Mouse (Mus musculus): ENCODE data around the gene H2-DMb2. TPM values are rescaled to one million over a fixed set of nuclear protein-coding genes. Genes with fewer than 3 reads are reported as not detected.
A peak's percentile ranks its signal among the peaks of the same experiment; 100 is the strongest.

Gene H2-DMb2
- 0.16 and 0.23 TPM in 2 replicates for polyA plus RNA-seq (2016; fragmentation: Nextera tagmentation; extraction: Ambion mirVana)

GRCm38 (mm10) chr17:34143033-34143432, at the start of gene H2-DMb2:
TSS of gene H2-DMb2 (plus strand) at chr17:34143307.
- Histone ChIP-seq H3K27me3 (peaks cover 42% of the 10 kb centered on the region), H3K27ac (replicated peaks) (no peak within 1 kb of the TSS), H3K4me2 (replicated peaks) (no peak within 1 kb of the TSS), H3K9me3 (no peaks in the 10 kb centered on the region), H3K36me3 (no peaks in the 10 kb centered on the region), H3K9ac (replicated peaks) (no peak within 1 kb of the TSS), H3K4me3 (no peak within 1 kb of the TSS), H3K4me1 (peaks cover 15% of the 10 kb centered on the region)
- WGBS = 33% methylated on average over 5 of the region's 7 CpGs
- no peak for ATAC-seq (ENCODE audit: low FRiP score, low read depth)

DNA sequence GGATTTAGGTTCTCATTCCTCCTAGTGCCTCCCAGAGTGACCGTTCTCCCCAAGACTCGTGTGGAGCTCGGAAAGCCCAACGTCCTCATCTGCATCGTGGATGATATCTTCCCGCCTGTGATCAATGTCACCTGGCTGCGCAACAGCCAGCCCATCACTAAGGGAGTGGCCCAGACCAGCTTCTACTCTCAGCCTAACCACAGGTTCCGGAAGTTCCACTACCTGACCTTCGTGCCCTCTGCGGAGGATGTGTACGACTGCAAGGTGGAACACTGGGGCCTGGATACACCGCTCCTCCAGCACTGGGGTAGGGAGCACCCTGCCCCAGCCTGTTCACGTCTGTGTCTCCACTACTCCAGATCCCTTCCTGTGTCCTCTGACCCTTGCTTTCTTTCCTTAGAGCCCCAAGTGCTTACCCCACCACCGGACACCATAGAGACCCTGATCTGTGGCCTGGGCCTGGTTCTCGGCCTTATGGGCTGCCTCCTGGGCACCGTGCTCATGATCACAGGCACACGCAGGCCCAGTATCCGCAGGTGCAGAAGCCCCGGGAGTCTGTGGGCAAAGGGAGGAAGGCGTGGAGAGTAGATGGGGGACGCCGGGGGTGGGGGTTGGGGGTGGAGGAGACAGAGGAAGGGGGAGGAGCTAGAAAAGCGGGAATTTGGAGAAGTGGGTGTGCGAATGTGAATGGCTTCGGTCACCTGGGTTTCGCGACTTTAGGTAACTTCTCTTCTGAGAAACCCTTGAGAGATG, 48.6 kb upstream of the H2-DMb2 start:
- WGBS = 91% methylated on average over 27 of the region's 27 CpGs
- no peaks in the 10 kb centered on the region for H3K9me3 ChIP-seq
- no peak overlapping the region for H3K27ac ChIP-seq (replicated peaks)
- peaks cover 7% of the 10 kb centered on the region for H3K4me1 ChIP-seq
- no peak for ATAC-seq (ENCODE audit: low FRiP score, low read depth)
- H3K9ac ChIP-seq (replicated peaks) = no peak overlapping the region
- H3K36me3 ChIP-seq = no peaks in the 10 kb centered on the region
- H3K4me3 ChIP-seq = no peak overlapping the region
- no peaks in the 10 kb centered on the region for H3K27me3 ChIP-seq
- no peak overlapping the region for H3K4me2 ChIP-seq (replicated peaks)

- ATAC-seq (ENCODE audit: low FRiP score, low read depth) = no peak
- Histone ChIP-seq H3K9me3 (no peaks in the 10 kb centered on the region), H3K4me1 (peaks cover 7% of the 10 kb centered on the region), H3K36me3 (no peaks in the 10 kb centered on the region), H3K9ac (replicated peaks) (no peak overlapping the region), H3K27me3 (0 out of 2 replicates have a peak, but pooled peaks cover 5% of the 10 kb centered on the region), H3K27ac (replicated peaks) (no peak overlapping the region), H3K4me2 (replicated peaks) (no peak overlapping the region), H3K4me3 (no peak overlapping the region)
- 81% methylated on average over 3 of the region's 3 CpGs for WGBS
Measured at GRCm38 (mm10) chr17:34096497-34097010, 46.6 kb upstream of the H2-DMb2 start.

- H3K4me1 ChIP-seq = peaks cover 7% of the 10 kb centered on the region
Measured at GRCm38 (mm10) chr17:34097272-34097671, 45.8 kb upstream of the H2-DMb2 start.

GRCm38 (mm10) chr17:34098709-34099479, 44.2 kb upstream of the H2-DMb2 start:
- Histone ChIP-seq H3K27ac (replicated peaks) (no peak overlapping the region), H3K9me3 (no peaks in the 10 kb centered on the region), H3K4me3 (no peak overlapping the region), H3K4me1 (no peaks in the 10 kb centered on the region), H3K9ac (replicated peaks) (no peak overlapping the region), H3K36me3 (no peaks in the 10 kb centered on the region), H3K4me2 (replicated peaks) (no peak overlapping the region), H3K27me3 (0 out of 2 replicates have a peak, but pooled peaks cover 5% of the 10 kb centered on the region)
- WGBS = 68% methylated on average over 10 of the region's 10 CpGs
- no peak for ATAC-seq (ENCODE audit: low FRiP score, low read depth)

More at GRCm38 (mm10) chr17:34097272-34097671, 45.8 kb upstream of the H2-DMb2 start:
- 72% methylated on average over 5 of the region's 5 CpGs for WGBS
- Histone ChIP-seq H3K4me3 (no peak overlapping the region), H3K9me3 (no peaks in the 10 kb centered on the region), H3K27me3 (0 out of 2 replicates have a peak, but pooled peaks cover 5% of the 10 kb centered on the region), H3K4me2 (replicated peaks) (no peak overlapping the region), H3K36me3 (no peaks in the 10 kb centered on the region), H3K9ac (replicated peaks) (no peak overlapping the region), H3K27ac (replicated peaks) (no peak overlapping the region)
- ATAC-seq (ENCODE audit: low FRiP score, low read depth) = no peak

DNA sequence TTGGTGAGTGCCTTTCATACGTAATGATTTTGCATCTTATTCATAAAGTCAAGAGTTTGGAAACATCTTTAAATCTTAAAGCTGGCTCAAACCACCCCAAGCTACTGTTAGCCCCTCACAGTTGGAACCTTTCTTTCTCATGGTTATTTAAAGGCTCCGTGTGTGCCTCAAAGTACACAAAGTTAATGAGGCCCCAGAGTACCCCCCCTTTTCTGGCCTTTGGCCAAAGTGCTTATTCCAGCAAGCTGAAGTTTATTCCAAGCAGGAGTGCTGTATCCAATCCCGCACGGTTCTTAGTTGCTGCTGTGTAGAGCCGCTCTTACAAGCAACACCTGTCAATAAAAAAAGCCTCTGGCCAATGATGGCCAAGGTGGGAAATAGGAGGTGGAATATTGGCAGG, 43.6 kb upstream of the H2-DMb2 start:
- Histone ChIP-seq H3K27me3 (0 out of 2 replicates have a peak, but pooled peaks cover 5% of the 10 kb centered on the region), H3K27ac (replicated peaks) (no peak overlapping the region), H3K36me3 (no peaks in the 10 kb centered on the region), H3K4me3 (no peak overlapping the region), H3K9ac (replicated peaks) (no peak overlapping the region), H3K4me1 (no peaks in the 10 kb centered on the region), H3K4me2 (replicated peaks) (no peak overlapping the region), H3K9me3 (no peaks in the 10 kb centered on the region)
- ATAC-seq (ENCODE audit: low FRiP score, low read depth) = no peak
- 73% methylated on average over 5 of the region's 5 CpGs for WGBS

DNA sequence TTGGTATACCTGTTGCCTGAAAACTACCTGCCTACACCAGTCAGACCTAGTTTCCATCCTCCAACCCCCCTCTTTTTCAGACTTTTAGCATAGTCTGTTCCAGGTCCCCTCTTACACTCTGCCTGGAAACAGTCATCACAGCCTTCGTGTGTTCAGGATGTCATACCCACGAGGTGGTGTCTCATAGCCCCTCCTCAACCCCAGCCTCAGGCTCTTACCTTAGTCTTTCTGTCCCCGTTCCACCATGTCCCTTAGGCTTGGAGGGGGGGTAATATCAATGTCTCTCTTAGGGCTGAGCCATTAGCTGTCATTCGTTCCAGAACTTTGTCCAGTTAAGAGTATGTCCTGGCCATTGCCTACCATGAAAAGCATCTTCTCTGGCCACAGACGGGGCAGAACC, 41.9 kb upstream of the H2-DMb2 start:
- Histone ChIP-seq H3K9ac (replicated peaks) (no peak overlapping the region), H3K9me3 (no peaks in the 10 kb centered on the region), H3K4me2 (replicated peaks) (no peak overlapping the region), H3K4me1 (no peaks in the 10 kb centered on the region), H3K4me3 (no peak overlapping the region), H3K27me3 (0 out of 2 replicates have a peak, but pooled peaks cover 5% of the 10 kb centered on the region), H3K36me3 (no peaks in the 10 kb centered on the region), H3K27ac (replicated peaks) (no peak overlapping the region)
- 34% methylated on average over 5 of the region's 5 CpGs for WGBS
- ATAC-seq (ENCODE audit: low FRiP score, low read depth) = no peak; the same call in 1 of the 2 replicates

- Histone ChIP-seq H3K9ac (replicated peaks) (no peak overlapping the region), H3K9me3 (no peaks in the 10 kb centered on the region), H3K27ac (replicated peaks) (no peak overlapping the region), H3K27me3 (0 out of 2 replicates have a peak, but pooled peaks cover 5% of the 10 kb centered on the region), H3K4me3 (no peak overlapping the region), H3K36me3 (no peaks in the 10 kb centered on the region), H3K4me1 (no peaks in the 10 kb centered on the region), H3K4me2 (replicated peaks) (peak overlapping the region; percentile 22)
- ATAC-seq (ENCODE audit: low FRiP score, low read depth) = peak; percentile 69
- WGBS = 8% methylated on average over 12 of the region's 12 CpGs
Measured at GRCm38 (mm10) chr17:34101604-34102032, 41.5 kb upstream of the H2-DMb2 start.

DNA sequence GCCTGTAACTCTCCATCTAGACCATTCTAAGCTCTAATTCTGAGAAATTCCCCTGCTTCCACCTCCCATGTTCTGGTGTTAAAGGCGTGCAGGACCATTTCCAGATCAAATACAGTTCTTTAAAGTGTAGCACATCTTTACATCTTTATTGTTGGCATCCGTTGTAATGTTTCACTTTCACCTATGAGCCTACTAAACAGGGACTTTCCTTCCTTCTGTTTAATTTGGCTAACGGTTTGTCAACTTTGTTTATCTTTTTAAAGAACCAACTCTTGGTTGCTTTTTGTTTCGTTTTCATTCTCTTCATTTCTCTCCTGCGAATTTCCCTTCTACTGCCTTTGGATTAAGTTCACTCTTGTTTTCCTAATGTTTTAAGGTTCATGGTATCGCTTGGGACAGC, 40.3 kb upstream of the H2-DMb2 start:
- 79% methylated on average over 6 of the region's 6 CpGs for WGBS
- Histone ChIP-seq H3K36me3 (0 out of 2 replicates have a peak, but pooled peaks cover 3% of the 10 kb centered on the region), H3K9ac (replicated peaks) (no peak overlapping the region), H3K9me3 (no peaks in the 10 kb centered on the region), H3K27me3 (0 out of 2 replicates have a peak, but pooled peaks cover 5% of the 10 kb centered on the region), H3K4me1 (no peaks in the 10 kb centered on the region), H3K4me3 (no peak overlapping the region), H3K4me2 (replicated peaks) (no peak overlapping the region), H3K27ac (replicated peaks) (no peak overlapping the region)
- ATAC-seq (ENCODE audit: low FRiP score, low read depth) = no peak

DNA sequence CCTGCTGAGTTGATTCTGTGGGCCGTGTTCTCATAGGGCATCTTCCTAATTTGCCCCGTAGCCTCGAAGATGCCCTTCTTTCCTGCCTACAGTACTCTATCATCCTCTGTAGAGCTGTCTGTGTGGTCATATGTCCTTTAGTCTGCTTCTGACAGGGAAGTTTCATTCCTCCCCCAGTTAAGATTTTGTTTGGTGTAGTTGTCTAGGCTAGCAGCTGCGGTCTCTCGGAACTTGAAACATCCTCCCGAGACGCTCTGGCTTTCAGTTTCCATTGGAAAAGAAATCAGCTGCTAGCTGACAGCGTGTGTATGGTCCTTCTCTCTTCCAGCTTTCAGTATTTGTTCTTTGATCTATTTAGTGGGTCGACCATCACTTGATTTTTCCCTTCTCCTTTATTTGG, 38.3 kb upstream of the H2-DMb2 start:
- Histone ChIP-seq H3K9ac (replicated peaks) (no peak overlapping the region), H3K27me3 (0 out of 2 replicates have a peak, but pooled peaks cover 5% of the 10 kb centered on the region), H3K4me3 (no peak overlapping the region), H3K27ac (replicated peaks) (no peak overlapping the region), H3K4me2 (replicated peaks) (no peak overlapping the region), H3K9me3 (no peaks in the 10 kb centered on the region), H3K36me3 (peaks cover 9% of the 10 kb centered on the region; the same call in 1 of the 2 replicates), H3K4me1 (no peaks in the 10 kb centered on the region)
- 92% methylated on average over 9 of the region's 9 CpGs for WGBS
- no peak for ATAC-seq (ENCODE audit: low FRiP score, low read depth)

GRCm38 (mm10) chr17:34106555-34106954, 36.6 kb upstream of the H2-DMb2 start:
- H3K36me3 ChIP-seq = peaks cover 26% of the 10 kb centered on the region
- 88% methylated on average over 7 of the region's 7 CpGs for WGBS
- no peak overlapping the region for H3K9ac ChIP-seq (replicated peaks)

More at GRCm38 (mm10) chr17:34106555-34106954, 36.6 kb upstream of the H2-DMb2 start:
- H3K27me3 ChIP-seq = no peaks in the 10 kb centered on the region
- H3K4me1 ChIP-seq = no peaks in the 10 kb centered on the region
- ATAC-seq (ENCODE audit: low FRiP score, low read depth) = no peak
- no peak overlapping the region for H3K27ac ChIP-seq (replicated peaks)
- no peak overlapping the region for H3K4me3 ChIP-seq
- no peak overlapping the region for H3K4me2 ChIP-seq (replicated peaks)
- H3K9me3 ChIP-seq = no peaks in the 10 kb centered on the region
